Mouse (Mus musculus): Measurements from ENCODE around the gene Ccdc124. TPM values are rescaled to one million over a fixed set of nuclear protein-coding genes. Genes with fewer than 3 reads are reported as not detected.

Ccdc124 gene
- 60.1 and 69.5 TPM in 2 replicates for polyA plus RNA-seq (2012; rRNA removed)

GRCm38 (mm10) chr8:70873364-70873985 lies at the start of gene Ccdc124:
Ccdc124 (minus strand) TSS chr8:70873935.

GRCm38 (mm10) chr8:70905831-70906736 lies 32.3 kb upstream of the Ccdc124 start, which contains the start of gene Map1s:
Map1s (plus strand) TSS chr8:70905932.

GRCm38 (mm10) chr8:70897021-70897680 lies 23.4 kb upstream of the Ccdc124 start, which contains the start of gene Rpl18a:
Rpl18a (minus strand) TSS chr8:70897412.

GRCm38 (mm10) chr8:70892022-70892895 lies 18.5 kb upstream of the Ccdc124 start, which contains the start of gene Slc5a5:
Slc5a5 (minus strand) TSS chr8:70892757.

GRCm38 (mm10) chr8:70862824-70863641 lies 10.7 kb downstream of the Ccdc124 start, which contains the start of gene Kcnn1:
Kcnn1 (minus strand) TSS chr8:70863258.

GRCm38 (mm10) chr8:70839408-70840351 lies 34.1 kb downstream of the Ccdc124 start, which contains the start of gene Arrdc2:
Arrdc2 (minus strand) TSS chr8:70839720.

Other genes starting within 250 kb of the Ccdc124 start
- gene Gdf15, start 241.5 kb downstream of the Ccdc124 start, polyA plus RNA-seq (2012; rRNA removed), result 19.1 and 30.3 TPM in 2 replicates
- 57.3 and 63.9 TPM in 2 replicates for gene Pgpep1, start 213.5 kb downstream of the Ccdc124 start, polyA plus RNA-seq (2012; rRNA removed)
- gene Lsm4, start 200.7 kb downstream of the Ccdc124 start, polyA plus RNA-seq (2012; rRNA removed), result 119 and 132 TPM in 2 replicates
- 1,330 and 1,620 TPM in 2 replicates for gene Jund, start 175.0 kb downstream of the Ccdc124 start, polyA plus RNA-seq (2012; rRNA removed)
- gene Iqcn, start 170.5 kb downstream of the Ccdc124 start, polyA plus RNA-seq (2012; rRNA removed), result 0.02 TPM in 1 of 2 replicates, not detected in the other
- 112 and 176 TPM in 2 replicates for gene Gm3336, start 155.4 kb downstream of the Ccdc124 start, polyA plus RNA-seq (2012; rRNA removed)
- 3.6 and 6.5 TPM in 2 replicates for gene Pde4c, start 150.2 kb downstream of the Ccdc124 start, polyA plus RNA-seq (2012; rRNA removed)
- gene Rab3a, start 119.3 kb downstream of the Ccdc124 start, polyA plus RNA-seq (2012; rRNA removed), result 30.4 and 40.0 TPM in 2 replicates
- 180 and 188 TPM in 2 replicates for gene Mpv17l2, start 113.0 kb downstream of the Ccdc124 start, polyA plus RNA-seq (2012; rRNA removed)
- gene Pik3r2, start 97.2 kb downstream of the Ccdc124 start, polyA plus RNA-seq (2012; rRNA removed), result 187 and 190 TPM in 2 replicates
- 48.4 and 51.8 TPM in 2 replicates for gene Mast3, start 68.9 kb downstream of the Ccdc124 start, polyA plus RNA-seq (2012; rRNA removed)
- 0.54 and 0.99 TPM in 2 replicates for gene Il12rb1, start 65.5 kb downstream of the Ccdc124 start, polyA plus RNA-seq (2012; rRNA removed)
- 72.5 and 86.1 TPM in 2 replicates for gene Arrdc2, start 34.2 kb downstream of the Ccdc124 start, polyA plus RNA-seq (2012; rRNA removed)
- gene Kcnn1, start 10.7 kb downstream of the Ccdc124 start, polyA plus RNA-seq (2012; rRNA removed), result 4.9 and 5.2 TPM in 2 replicates
- 0.98 and 1.3 TPM in 2 replicates for gene Slc5a5, start 18.8 kb upstream of the Ccdc124 start, polyA plus RNA-seq (2012; rRNA removed)
- gene Rpl18a, start 23.5 kb upstream of the Ccdc124 start, polyA plus RNA-seq (2012; rRNA removed), result 6,304 and 7,565 TPM in 2 replicates
- 36.4 and 41.9 TPM in 2 replicates for gene Map1s, start 32.0 kb upstream of the Ccdc124 start, polyA plus RNA-seq (2012; rRNA removed)

All from colon, adult 2 months (tissue).